Mouse (Mus musculus): ENCODE measurements around the gene Gm3625. TPM values are rescaled to one million over a fixed set of nuclear protein-coding genes. Genes with fewer than 3 reads are reported as not detected.

Gm3625 gene
- not detected in 2 replicates for polyA plus RNA-seq (2015; fragmentation: Nextera tagmentation; extraction: Ambion mirVana)

GRCm38 (mm10) chr12:4592541-4593165, at the start of gene Gm3625, which contains the start of gene Itsn2:
Gm3625 (minus strand) TSS chr12:4592927.
Itsn2 (plus strand) TSS chr12:4592638.
- Histone ChIP-seq H3K4me2 (ENCODE audit: low read length) (peak within 1 kb of the TSS; percentile 87), H3K4me3 (ENCODE audit: low read length) (peak within 1 kb of the TSS; percentile 97), H3K4me1 (ENCODE audit: control insufficient read depth, insufficient read depth, low read depth, low read length) (peaks cover 5% of the 10 kb centered on the region), H3K27ac (ENCODE audit: low read depth, low read length) (peak within 1 kb of the TSS; percentile 77), H3K9me3 (ENCODE audit: control insufficient read depth, low read length) (no peaks in the 10 kb centered on the region), H3K27me3 (replicated peaks; ENCODE audit: control insufficient read depth, insufficient read depth, low read length) (no peaks in the 10 kb centered on the region), H3K36me3 (ENCODE audit: control insufficient read depth, insufficient read depth, low read length) (no peaks in the 10 kb centered on the region), H3K9ac (ENCODE audit: low read depth, low read length) (peak within 1 kb of the TSS; percentile 89)
- ATAC-seq: peak; percentile 88
- under 1% methylated on average over 41 of the region's 49 CpGs for WGBS

DNA sequence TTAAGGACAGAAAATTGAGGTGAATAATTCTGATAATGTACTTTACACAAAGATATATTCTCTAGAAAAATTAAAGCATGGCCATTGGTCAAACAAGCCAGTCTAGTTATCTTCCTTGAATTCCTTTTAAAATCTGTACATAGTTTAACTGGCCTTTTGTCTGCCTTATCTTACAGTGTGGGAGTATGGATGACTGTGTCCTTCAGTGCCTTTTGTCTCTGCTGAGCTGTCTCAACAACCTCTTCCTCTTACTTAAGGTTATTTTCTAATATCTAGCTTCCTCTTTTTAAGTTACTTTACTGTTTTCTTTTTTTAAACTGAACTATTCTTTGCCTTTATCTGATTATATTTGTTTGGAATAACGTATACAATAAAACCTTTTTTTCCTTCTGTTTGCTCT, 48.0 kb upstream of the Gm3625 start:
- Histone ChIP-seq H3K4me1 (ENCODE audit: control insufficient read depth, insufficient read depth, low read depth, low read length) (no peaks in the 10 kb centered on the region), H3K36me3 (ENCODE audit: control insufficient read depth, insufficient read depth, low read length) (peaks cover 17% of the 10 kb centered on the region), H3K27ac (ENCODE audit: low read depth, low read length) (no peak overlapping the region), H3K9me3 (ENCODE audit: control insufficient read depth, low read length) (no peaks in the 10 kb centered on the region), H3K4me3 (ENCODE audit: low read length) (no peak overlapping the region), H3K9ac (ENCODE audit: low read depth, low read length) (no peak overlapping the region), H3K4me2 (ENCODE audit: low read length) (no peak overlapping the region), H3K27me3 (replicated peaks; ENCODE audit: control insufficient read depth, insufficient read depth, low read length) (no peaks in the 10 kb centered on the region)
- 95% methylated on average over 1 of the region's 1 CpGs for WGBS
- ATAC-seq: no peak

- ATAC-seq: no peak
- peaks cover 25% of the 10 kb centered on the region for H3K36me3 ChIP-seq (ENCODE audit: control insufficient read depth, insufficient read depth, low read length)
These were observed 45.7 kb upstream of the Gm3625 start for GRCm38 (mm10) chr12:4638438-4638837.

DNA sequence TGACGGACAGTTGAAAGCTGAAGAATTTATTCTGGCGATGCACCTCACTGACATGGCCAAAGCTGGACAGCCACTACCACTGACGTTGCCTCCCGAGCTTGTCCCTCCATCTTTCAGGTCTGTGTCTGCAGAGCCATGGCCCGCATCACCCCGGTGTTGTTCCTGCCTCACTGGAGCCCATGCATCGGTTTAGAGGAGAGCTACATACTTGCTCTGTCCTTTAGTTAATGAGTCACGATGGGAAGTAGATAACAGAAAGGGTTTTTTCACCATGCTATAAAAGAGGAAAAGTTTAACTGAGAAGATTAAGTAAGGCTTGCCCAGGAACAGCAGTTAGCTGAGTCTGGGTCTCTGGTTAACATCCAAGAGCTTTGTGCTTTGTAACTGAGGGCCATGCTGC, 40.2 kb upstream of the Gm3625 start:
- H3K9me3 ChIP-seq (ENCODE audit: control insufficient read depth, low read length): no peaks in the 10 kb centered on the region
- no peaks in the 10 kb centered on the region for H3K27me3 ChIP-seq (replicated peaks; ENCODE audit: control insufficient read depth, insufficient read depth, low read length)

More at GRCm38 (mm10) chr12:4638438-4638837, 45.7 kb upstream of the Gm3625 start:
- 82% methylated on average over 1 of the region's 1 CpGs for WGBS
- no peak overlapping the region for H3K4me2 ChIP-seq (ENCODE audit: low read length)
- H3K4me1 ChIP-seq (ENCODE audit: control insufficient read depth, insufficient read depth, low read depth, low read length): no peaks in the 10 kb centered on the region
- no peak overlapping the region for H3K4me3 ChIP-seq (ENCODE audit: low read length)
- H3K9ac ChIP-seq (ENCODE audit: low read depth, low read length): no peak overlapping the region
- H3K27ac ChIP-seq (ENCODE audit: low read depth, low read length): no peak overlapping the region
- H3K9me3 ChIP-seq (ENCODE audit: control insufficient read depth, low read length): no peaks in the 10 kb centered on the region
- H3K27me3 ChIP-seq (replicated peaks; ENCODE audit: control insufficient read depth, insufficient read depth, low read length): no peaks in the 10 kb centered on the region

GRCm38 (mm10) chr12:4624201-4624600, 31.5 kb upstream of the Gm3625 start:
- no peak for ATAC-seq
- H3K4me3 ChIP-seq (ENCODE audit: low read length): no peak overlapping the region
- H3K9me3 ChIP-seq (ENCODE audit: control insufficient read depth, low read length): no peaks in the 10 kb centered on the region
- no peaks in the 10 kb centered on the region for H3K27me3 ChIP-seq (replicated peaks; ENCODE audit: control insufficient read depth, insufficient read depth, low read length)
- no peak overlapping the region for H3K27ac ChIP-seq (ENCODE audit: low read depth, low read length)
- WGBS: 69% methylated on average over 1 of the region's 1 CpGs
- no peaks in the 10 kb centered on the region; the same call in none of the 2 replicates for H3K36me3 ChIP-seq (ENCODE audit: control insufficient read depth, insufficient read depth, low read length)
- H3K4me1 ChIP-seq (ENCODE audit: control insufficient read depth, insufficient read depth, low read depth, low read length): no peaks in the 10 kb centered on the region
- no peak overlapping the region for H3K4me2 ChIP-seq (ENCODE audit: low read length)
- no peak overlapping the region for H3K9ac ChIP-seq (ENCODE audit: low read depth, low read length)

More for the DNA sequence above, 40.2 kb upstream of the Gm3625 start:
- Histone ChIP-seq H3K9ac (ENCODE audit: low read depth, low read length) (no peak overlapping the region), H3K4me1 (ENCODE audit: control insufficient read depth, insufficient read depth, low read depth, low read length) (no peaks in the 10 kb centered on the region), H3K27ac (ENCODE audit: low read depth, low read length) (no peak overlapping the region), H3K36me3 (ENCODE audit: control insufficient read depth, insufficient read depth, low read length) (peaks cover 29% of the 10 kb centered on the region), H3K4me3 (ENCODE audit: low read length) (no peak overlapping the region), H3K4me2 (ENCODE audit: low read length) (no peak overlapping the region)
- 82% methylated on average over 8 of the region's 8 CpGs for WGBS
- no peak for ATAC-seq

DNA sequence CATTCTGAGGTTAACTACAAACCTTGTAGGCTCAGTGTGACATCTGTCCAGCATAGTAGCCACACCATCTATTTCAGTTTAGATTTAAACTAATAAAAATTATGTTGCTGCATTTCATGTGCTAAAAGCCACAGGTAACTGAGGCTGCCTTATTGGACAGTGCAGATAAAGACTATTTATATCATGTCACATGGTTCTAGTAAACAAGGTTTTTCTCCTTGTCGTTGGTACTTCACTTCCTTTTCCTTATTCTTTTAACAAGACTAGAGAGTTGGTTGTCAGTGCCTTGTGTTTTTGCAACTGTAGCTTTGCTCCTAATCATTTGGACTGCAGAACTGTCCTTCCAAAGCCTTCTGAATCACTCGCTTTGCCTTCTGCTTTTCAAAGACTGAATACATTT, 22.0 kb upstream of the Gm3625 start:
- Histone ChIP-seq H3K4me1 (ENCODE audit: control insufficient read depth, insufficient read depth, low read depth, low read length) (no peaks in the 10 kb centered on the region), H3K4me2 (ENCODE audit: low read length) (no peak overlapping the region), H3K36me3 (ENCODE audit: control insufficient read depth, insufficient read depth, low read length) (no peaks in the 10 kb centered on the region), H3K4me3 (ENCODE audit: low read length) (no peak overlapping the region), H3K27me3 (replicated peaks; ENCODE audit: control insufficient read depth, insufficient read depth, low read length) (no peaks in the 10 kb centered on the region), H3K27ac (ENCODE audit: low read depth, low read length) (no peak overlapping the region), H3K9ac (ENCODE audit: low read depth, low read length) (no peak overlapping the region), H3K9me3 (ENCODE audit: control insufficient read depth, low read length) (no peaks in the 10 kb centered on the region)
- WGBS: 75% methylated on average over 2 of the region's 2 CpGs
- no peak for ATAC-seq

GRCm38 (mm10) chr12:4606625-4607024, 13.9 kb upstream of the Gm3625 start:
- no peak overlapping the region for H3K27ac ChIP-seq (ENCODE audit: low read depth, low read length)
- H3K4me3 ChIP-seq (ENCODE audit: low read length): no peak overlapping the region
- no peak overlapping the region for H3K9ac ChIP-seq (ENCODE audit: low read depth, low read length)
- no peak for ATAC-seq
- no peak overlapping the region for H3K4me2 ChIP-seq (ENCODE audit: low read length)
- no peaks in the 10 kb centered on the region for H3K9me3 ChIP-seq (ENCODE audit: control insufficient read depth, low read length)
- no peaks in the 10 kb centered on the region for H3K27me3 ChIP-seq (replicated peaks; ENCODE audit: control insufficient read depth, insufficient read depth, low read length)
- no peaks in the 10 kb centered on the region for H3K4me1 ChIP-seq (ENCODE audit: control insufficient read depth, insufficient read depth, low read depth, low read length)
- 55% methylated on average over 3 of the region's 3 CpGs for WGBS
- no peaks in the 10 kb centered on the region for H3K36me3 ChIP-seq (ENCODE audit: control insufficient read depth, insufficient read depth, low read length)

DNA sequence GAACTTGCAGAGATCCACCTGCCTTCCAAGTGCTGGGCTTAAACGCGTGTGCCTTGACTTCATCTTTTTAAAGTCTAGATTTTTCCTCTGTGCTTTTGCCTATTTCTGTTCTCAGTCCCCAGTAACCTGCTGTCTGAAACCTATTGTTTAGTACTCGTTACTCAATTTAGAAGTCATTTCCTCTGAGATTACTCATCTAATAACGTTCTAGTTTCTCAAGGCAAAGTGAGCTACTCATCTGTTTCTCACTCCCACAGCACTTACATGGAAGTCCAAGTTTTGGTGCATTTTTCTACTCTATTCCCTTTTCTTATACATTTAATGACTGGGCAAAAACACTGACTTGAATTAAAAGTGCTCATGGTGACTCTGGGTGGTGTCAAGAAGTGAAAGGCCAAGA, 7.0 kb upstream of the Gm3625 start:
- no peak overlapping the region for H3K4me3 ChIP-seq (ENCODE audit: low read length)
- 64% methylated on average over 4 of the region's 4 CpGs for WGBS
- no peak overlapping the region for H3K27ac ChIP-seq (ENCODE audit: low read depth, low read length)
- no peak for ATAC-seq
- no peaks in the 10 kb centered on the region for H3K9me3 ChIP-seq (ENCODE audit: control insufficient read depth, low read length)
- H3K4me1 ChIP-seq (ENCODE audit: control insufficient read depth, insufficient read depth, low read depth, low read length): no peaks in the 10 kb centered on the region
- H3K9ac ChIP-seq (ENCODE audit: low read depth, low read length): no peak overlapping the region
- no peaks in the 10 kb centered on the region for H3K36me3 ChIP-seq (ENCODE audit: control insufficient read depth, insufficient read depth, low read length)
- no peak overlapping the region for H3K4me2 ChIP-seq (ENCODE audit: low read length)
- H3K27me3 ChIP-seq (replicated peaks; ENCODE audit: control insufficient read depth, insufficient read depth, low read length): no peaks in the 10 kb centered on the region

- WGBS: 64% methylated on average over 8 of the region's 8 CpGs
- ATAC-seq: no peak
These were observed 6.1 kb upstream of the Gm3625 start for GRCm38 (mm10) chr12:4598666-4599428.

More at GRCm38 (mm10) chr12:4598666-4599428, 6.1 kb upstream of the Gm3625 start:
- Histone ChIP-seq H3K9ac (ENCODE audit: low read depth, low read length) (no peak overlapping the region), H3K4me2 (ENCODE audit: low read length) (no peak overlapping the region), H3K4me3 (ENCODE audit: low read length) (no peak overlapping the region), H3K4me1 (ENCODE audit: control insufficient read depth, insufficient read depth, low read depth, low read length) (peaks cover 2% of the 10 kb centered on the region), H3K27ac (ENCODE audit: low read depth, low read length) (no peak overlapping the region), H3K36me3 (ENCODE audit: control insufficient read depth, insufficient read depth, low read length) (no peaks in the 10 kb centered on the region), H3K9me3 (ENCODE audit: control insufficient read depth, low read length) (no peaks in the 10 kb centered on the region), H3K27me3 (replicated peaks; ENCODE audit: control insufficient read depth, insufficient read depth, low read length) (no peaks in the 10 kb centered on the region)

Measured in hindbrain, embryonic 16.5 days (tissue).